8 mouse cellular contexts compared by ENCODE assay signal in genomic region chr3:104790401-104790937, GRCm38 (mm10). TPM values are rescaled to one million over a fixed set of nuclear protein-coding genes. Genes with fewer than 3 reads are reported as not detected.
DNase-seq lines count a peak whose midpoint lies in the region; ATAC-seq and TF ChIP-seq lines count a peak whose summit lies in the region.

No protein-coding gene starts in this region.

- H3K9me3 ChIP-seq in lung, embryonic 14.5 days (ENCODE audit: low read depth, low read length) = no peaks in the 10 kb centered on the region

- 10% methylated on average over 6 of the region's 6 CpGs for WGBS in lung, embryonic 14.5 days

- peak overlapping the region; percentile 88 for H3K27ac ChIP-seq in lung, embryonic 14.5 days (ENCODE audit: low read depth)

- peak; percentile 2; the same call in 1 of the 2 replicates for ATAC-seq in lung, embryonic 14.5 days (ENCODE audit: insufficient read depth)

- no peak for TF ChIP-seq CTCF in lung, embryonic 14.5 days (IDR thresholded peaks at IDR 0.05; ENCODE audit: low read depth)

- peaks cover 39% of the 10 kb centered on the region for H3K36me3 ChIP-seq in lung, embryonic 14.5 days (ENCODE audit: insufficient read depth)

- no peaks in the 10 kb centered on the region for H3K27me3 ChIP-seq in lung, embryonic 14.5 days (ENCODE audit: insufficient read depth, low read length)

- peak overlapping the region; percentile 80 for H3K4me2 ChIP-seq in lung, embryonic 14.5 days

- H3K9ac ChIP-seq in lung, embryonic 14.5 days = peak overlapping the region; percentile 79

- peaks cover 34% of the 10 kb centered on the region for H3K4me1 ChIP-seq in lung, embryonic 14.5 days (ENCODE audit: insufficient read depth)

- DNase-seq in 3T3-L1 (ENCODE audit: low read depth, low spot score) = peak; percentile 96
- peak; percentile 85 for DNase-seq in Muller cell, postnatal 12 days (ENCODE audit: inconsistent ontology term)
- peak; percentile 73 for DNase-seq in forelimb bud, embryonic 11.5 days (ENCODE audit: low read depth, low spot score)
- DNase-seq in kidney, adult 11 months = peak; percentile 65
- DNase-seq in lung, embryonic 14.5 days = peak; percentile 68
- peak; percentile 50 for DNase-seq in right cerebral cortex, postnatal 25 days
- DNase-seq in thymus, adult 18-20 months = no peak
- DNase-seq in cerebellum, adult 11-12 months = no peak

- peak overlapping the region; percentile 64 for H3K4me3 ChIP-seq in lung, embryonic 14.5 days (ENCODE audit: low read depth, low read length)

RNA-seq across cellular contexts. Expression of gene Rhoc, which starts 2.3 kb away (rescaled TPM):
- polyA plus RNA-seq in lung, embryonic 14.5 days (2014; fragmentation: Nextera tagmentation; extraction: Ambion mirVana) = 142 and 145 TPM in 2 replicates

RNA-seq across cellular contexts. Expression of gene Fam19a3, which starts 8.8 kb away (rescaled TPM):
- 0.07 TPM in 1 of 2 replicates, not detected in the other for polyA plus RNA-seq in lung, embryonic 14.5 days (2014; fragmentation: Nextera tagmentation; extraction: Ambion mirVana)

RNA-seq across cellular contexts. Expression of gene Ppm1j, which starts 9.6 kb away (rescaled TPM):
- 2.7 and 3.7 TPM in 2 replicates for polyA plus RNA-seq in lung, embryonic 14.5 days (2014; fragmentation: Nextera tagmentation; extraction: Ambion mirVana)

RNA-seq across cellular contexts. Expression of gene Mov10, which starts 27.9 kb away (rescaled TPM):
- 51.0 and 53.9 TPM in 2 replicates for polyA plus RNA-seq in lung, embryonic 14.5 days (2014; fragmentation: Nextera tagmentation; extraction: Ambion mirVana)

Comparison
In these comparisons a context has a peak if more than half of its experiments do, and no peak if none do; other contexts are left out.
1. DNase-seq: peak in 3T3-L1 (single experiment), Muller cell, postnatal 12 days (single experiment), forelimb bud, embryonic 11.5 days (single experiment), kidney, adult 11 months (single experiment), lung, embryonic 14.5 days (single experiment) and right cerebral cortex, postnatal 25 days (single experiment); none in thymus, adult 18-20 months (0 of 2) and cerebellum, adult 11-12 months (single experiment).